9 mouse cellular contexts compared by ENCODE assay signal in genomic region chr17:6768301-6768788, GRCm38 (mm10). TPM values are rescaled to one million over a fixed set of nuclear protein-coding genes. Genes with fewer than 3 reads are reported as not detected.
DNase-seq lines count a peak whose midpoint lies in the region.
"Had no signal": no experiment of that assay in that cellular context is flagged by ENCODE, and none has a peak within 500 bp of the region (broad histone marks: within the 10 kb centered on the region; RNA-seq: fewer than 3 reads in every experiment).

No protein-coding gene starts in this region.

- peak; percentile 56 for DNase-seq in adrenal gland, adult 2 months
- DNase-seq in adrenal gland, adult 8-10 months = no peak
- DNase-seq in adipocyte (ENCODE audit: low spot score) = peak; percentile 21
- peak; percentile 56 for DNase-seq in heart, postnatal 4 days
- peak; percentile 76 for DNase-seq in kidney, postnatal 25 days
- DNase-seq in left cerebral cortex, postnatal 4 days = no peak
- DNase-seq in gastrocnemius, adult 8-10 months (ENCODE audit: low spot score in 2 of 2) = no peak
- no peak for DNase-seq in cerebellum, adult 11 months
- DNase-seq: right cerebral cortex, postnatal 14 days had no signal

- intact Hi-C loops in left cerebral cortex, postnatal 4 days (cut with DNase I) = no loop called here

RNA-seq across cellular contexts. Expression of gene Ezr, which starts 14.2 kb away (rescaled TPM):
- 10 to 100 TPM; 23.2 to 27.3 TPM for total RNA-seq in adrenal gland, adult 2 months (2021)
- 5.6 and 6.2 TPM in 2 replicates for polyA plus RNA-seq in adrenal gland, adult 2 months (2012; rRNA removed)
- total RNA-seq in adrenal gland, adult 8-10 months (2022) = 10 to 100 TPM; 18.8 to 34.8 (median 23.9) TPM
- 100 to 1,000 TPM; 103 to 104 TPM for total RNA-seq in heart, postnatal 4 days (2021)
- total RNA-seq in left cerebral cortex, postnatal 4 days (2021) = 10 to 100 TPM; 17.4 to 19.9 TPM
- total RNA-seq in gastrocnemius, adult 8-10 months (2022) = 1 to 10 TPM in 3 of 4 experiments, under 1 TPM in 1; 0.58 to 1.5 (median 1.3) TPM

Comparison
In these comparisons a context has a peak if more than half of its experiments do, and no peak if none do; other contexts are left out.
1. DNase-seq: peak in adrenal gland, adult 2 months (single experiment), adipocyte (single experiment), heart, postnatal 4 days (single experiment) and kidney, postnatal 25 days (2 of 2); none in adrenal gland, adult 8-10 months (single experiment), left cerebral cortex, postnatal 4 days (single experiment), gastrocnemius, adult 8-10 months (0 of 2) and cerebellum, adult 11 months (single experiment).
2. RNA of gene Ezr, which starts 14.2 kb away (total RNA-seq): 103 to 104 TPM in heart, postnatal 4 days, 23.2 to 27.3 TPM in adrenal gland, adult 2 months, 18.8 to 34.8 TPM in adrenal gland, adult 8-10 months and 17.4 to 19.9 TPM in left cerebral cortex, postnatal 4 days; 0.58 to 1.5 TPM in gastrocnemius, adult 8-10 months; every median in the first group is over 4 times any median in the second.